Mouse (Mus musculus) CD4-positive, CD25-positive, alpha-beta regulatory T cell, adult 9 weeks (primary cell): ENCODE data around the gene Gstp1. TPM values are rescaled to one million over a fixed set of nuclear protein-coding genes. Genes with fewer than 3 reads are reported as not detected.

Experiments used
- polyA plus RNA-seq: library from polyadenylated mRNA; unstranded; fragments of 100-300 nt; shearing (Covaris generic); gene quantifications from one replicate; pipeline ENCODE4 v1.2.1, GENCODE M21; 2017

The Gstp1 gene
- polyA plus RNA-seq: 708 TPM

GRCm38 (mm10) chr19:4037788-4038232 is at the start of gene Gstp1:
Gstp1 (minus strand) TSS chr19:4037985.

DNA sequence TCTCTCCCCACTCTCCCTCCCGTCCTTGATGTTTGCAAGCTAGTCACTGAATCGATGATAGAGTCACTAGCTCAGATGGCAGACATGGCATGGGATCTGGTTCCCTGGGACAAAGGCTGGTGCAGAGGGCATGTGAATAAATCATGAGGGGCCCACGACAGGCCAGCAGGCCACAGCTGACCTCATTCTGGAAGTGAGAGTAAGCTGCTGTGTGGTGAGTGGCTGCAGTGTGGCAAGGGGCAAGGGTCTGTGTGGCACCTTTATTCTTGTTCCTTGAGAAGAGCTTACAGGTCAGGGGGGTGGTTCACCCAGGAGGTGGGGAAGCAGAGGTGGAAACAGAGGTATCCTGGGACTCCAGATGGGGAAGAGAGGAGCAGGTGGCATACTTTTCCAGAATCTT is 43.6 kb upstream of the Gstp1 start, which contains the start of gene Cabp2:
TSS of gene Cabp2 (plus strand) at position 185 of the 400 bp plus-strand sequence.

GRCm38 (mm10) chr19:4059069-4059740 is 21.4 kb upstream of the Gstp1 start, which contains the start of gene Gstp3:
Gstp3 (minus strand) TSS chr19:4059569.

DNA sequence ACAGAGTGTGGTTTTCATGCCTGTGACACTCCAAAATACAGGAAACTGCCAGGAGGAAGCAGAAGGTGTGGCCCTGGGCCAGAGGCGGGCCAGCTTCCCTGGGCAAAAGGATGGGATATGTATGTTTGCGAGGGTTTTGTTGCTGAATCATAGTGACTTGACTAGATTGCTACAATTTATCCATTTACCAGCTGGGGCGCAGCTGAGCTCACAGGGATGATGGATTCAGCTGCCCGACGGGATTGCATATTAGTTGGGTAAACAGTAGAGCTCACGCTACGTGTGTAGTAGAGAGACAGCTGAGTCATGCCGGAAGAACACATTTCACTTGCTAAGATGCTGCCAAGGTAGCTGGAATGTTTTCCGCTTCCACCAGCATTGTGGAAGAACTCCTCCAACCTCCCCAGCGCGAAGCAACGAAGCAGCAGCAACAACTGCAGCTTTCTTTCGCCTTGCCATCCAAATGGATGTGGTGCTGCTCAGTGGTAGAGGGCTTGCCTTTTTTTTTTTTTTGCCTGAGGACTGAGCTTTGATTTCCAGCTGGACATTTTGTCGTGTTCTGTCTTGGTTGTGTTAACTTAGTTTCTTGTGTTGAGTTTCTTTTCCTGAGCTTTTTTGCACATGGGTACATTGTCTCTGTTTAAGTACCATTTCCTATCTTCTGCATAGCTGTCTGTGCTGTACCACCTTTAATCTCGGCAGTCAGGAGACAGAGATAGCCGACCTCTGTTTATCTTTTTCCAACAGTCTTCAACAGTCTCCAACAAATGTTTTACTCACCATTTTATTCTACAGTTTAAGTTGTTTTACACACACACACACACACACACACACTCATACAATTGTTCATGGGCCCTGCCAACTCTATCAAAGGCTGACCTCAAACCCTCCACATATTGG is 8.4 kb upstream of the Gstp1 start, which contains the start of gene Gstp2:
TSS of gene Gstp2 (minus strand) at position 58 of the 900 bp plus-strand sequence.

DNA sequence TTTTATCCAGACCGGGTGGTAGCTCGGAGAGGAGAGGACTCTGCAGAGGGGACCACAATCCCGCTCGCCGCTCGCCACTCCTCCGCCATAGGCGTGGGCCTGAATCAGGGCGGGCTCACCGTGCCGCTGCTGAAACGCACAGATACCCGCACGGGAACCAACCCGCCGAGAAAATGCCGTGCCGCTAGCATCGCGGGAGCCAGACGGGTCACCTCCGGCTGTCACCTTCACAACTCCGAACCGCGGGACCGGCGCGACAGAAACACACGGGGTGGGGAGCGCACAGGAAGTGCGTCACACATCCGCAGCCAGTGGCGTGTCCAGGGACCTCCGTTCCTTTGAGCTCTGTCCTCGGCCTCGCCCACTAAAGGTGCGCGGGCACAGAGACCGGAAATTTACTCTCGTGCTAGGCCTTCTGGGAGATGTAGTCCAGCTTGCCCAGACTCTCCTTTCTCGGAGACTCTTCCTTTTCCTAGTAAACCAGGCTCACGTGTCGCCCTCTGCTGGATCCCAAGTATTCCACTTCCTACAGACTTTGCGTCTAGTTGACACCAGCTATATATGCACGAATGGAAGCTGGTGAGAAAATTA is 25.3 kb downstream of the Gstp1 start, which contains the start of gene Ndufv1:
TSS of gene Ndufv1 (minus strand) at position 375 of the 591 bp plus-strand sequence.

DNA sequence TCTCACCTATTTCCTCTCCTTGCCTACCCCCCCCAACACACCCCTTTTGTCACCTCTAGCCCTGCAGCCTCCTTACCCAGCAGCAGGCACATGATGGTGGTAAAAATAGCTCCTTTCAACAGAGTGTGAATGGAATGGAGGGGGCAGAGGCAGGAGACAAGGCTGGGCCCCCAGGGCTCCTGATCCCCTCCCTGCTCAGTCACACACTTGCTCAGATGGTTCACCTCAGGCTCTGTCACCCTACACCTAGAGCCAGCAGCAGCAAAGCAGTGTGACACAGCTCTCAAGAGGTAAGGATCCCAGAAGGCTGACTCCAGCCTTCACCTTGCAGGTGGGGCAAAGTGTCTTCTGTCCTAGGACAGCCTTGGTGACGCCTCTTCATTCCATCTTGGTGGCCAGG is 34.7 kb downstream of the Gstp1 start, which contains the start of gene Doc2g:
TSS of gene Doc2g (plus strand) at position 202 of the 400 bp plus-strand sequence.

GRCm38 (mm10) chr19:4000119-4000900 is 37.5 kb downstream of the Gstp1 start, which contains the start of the genes Nudt8 and Gm49405:
Nudt8 (plus strand) TSS chr19:4000580.
Gm49405 (plus strand) TSS chr19:4000626.

DNA sequence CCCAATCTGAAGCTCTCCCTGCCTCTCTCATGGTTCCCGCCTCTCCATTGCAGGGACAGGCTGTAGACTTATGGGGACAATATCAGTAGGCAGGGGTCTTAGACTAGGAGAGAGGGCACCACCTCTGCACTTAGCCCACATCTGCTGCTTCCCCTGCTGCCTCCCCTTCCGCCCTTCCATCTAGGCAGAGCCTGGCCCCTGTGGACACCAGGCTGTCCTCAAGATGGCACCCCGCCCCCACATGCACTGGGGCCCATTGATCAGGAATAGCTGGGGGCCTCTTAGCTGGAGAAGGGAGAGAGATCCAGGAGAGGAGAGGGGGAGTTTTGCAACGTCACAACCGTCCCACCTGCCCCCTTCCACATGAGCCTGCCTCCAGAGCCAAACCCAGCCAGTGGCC is 45.4 kb downstream of the Gstp1 start, which contains the start of gene Tbx10:
TSS of gene Tbx10 (plus strand) at position 337 of the 400 bp plus-strand sequence.

GRCm38 (mm10) chr19:3986334-3986733 is 51.5 kb downstream of the Gstp1 start, which contains the start of gene Acy3:
Acy3 (plus strand) TSS chr19:3986570.

Other genes with a start within 250 kb of the Gstp1 start
- gene Chka, start 186.2 kb downstream of the Gstp1 start, polyA plus RNA-seq: 2.1 TPM
- gene Tcirg1, start 130.9 kb downstream of the Gstp1 start, polyA plus RNA-seq: 63.1 TPM
- gene Ndufs8, start 125.2 kb downstream of the Gstp1 start, polyA plus RNA-seq: 259 TPM
- 0.29 TPM for gene Aldh3b1, start 108.2 kb downstream of the Gstp1 start, polyA plus RNA-seq
- 47.5 TPM for gene Unc93b1, start 102.8 kb downstream of the Gstp1 start, polyA plus RNA-seq
- gene Aldh3b3, start 79.3 kb downstream of the Gstp1 start, polyA plus RNA-seq: not detected
- gene Aldh3b2, start 65.7 kb downstream of the Gstp1 start, polyA plus RNA-seq: not detected
- gene Acy3, start 51.4 kb downstream of the Gstp1 start, polyA plus RNA-seq: 0.71 TPM
- gene Tbx10, start 45.2 kb downstream of the Gstp1 start, polyA plus RNA-seq: not detected
- gene Nudt8, start 37.4 kb downstream of the Gstp1 start, polyA plus RNA-seq: 9.1 TPM
- gene Gm49405, start 37.4 kb downstream of the Gstp1 start, polyA plus RNA-seq: 1.4 TPM
- 2.1 TPM for gene Doc2g, start 34.7 kb downstream of the Gstp1 start, polyA plus RNA-seq
- 169 TPM for gene Ndufv1, start 25.2 kb downstream of the Gstp1 start, polyA plus RNA-seq
- gene Gstp2, start 8.0 kb upstream of the Gstp1 start, polyA plus RNA-seq: 3.2 TPM
- 149 TPM for gene Gstp3, start 21.6 kb upstream of the Gstp1 start, polyA plus RNA-seq
- not detected for gene Cabp2, start 43.6 kb upstream of the Gstp1 start, polyA plus RNA-seq
- gene Cdk2ap2, start 59.2 kb upstream of the Gstp1 start, polyA plus RNA-seq: 1,029 TPM
- 346 TPM for gene Pitpnm1, start 62.0 kb upstream of the Gstp1 start, polyA plus RNA-seq
- gene Aip, start 87.9 kb upstream of the Gstp1 start, polyA plus RNA-seq: 228 TPM
- gene Gpr152, start 101.8 kb upstream of the Gstp1 start, polyA plus RNA-seq: not detected
- gene Cabp4, start 106.0 kb upstream of the Gstp1 start, polyA plus RNA-seq: 0.38 TPM
- 424 TPM for gene Coro1b, start 110.6 kb upstream of the Gstp1 start, polyA plus RNA-seq
- 1,706 TPM for gene Ptprcap, start 115.6 kb upstream of the Gstp1 start, polyA plus RNA-seq
- gene Rps6kb2, start 125.4 kb upstream of the Gstp1 start, polyA plus RNA-seq: 58.8 TPM
- gene Carns1, start 137.5 kb upstream of the Gstp1 start, polyA plus RNA-seq: 11.0 TPM
- gene Tbc1d10c, start 153.3 kb upstream of the Gstp1 start, polyA plus RNA-seq: 828 TPM
- 1,287 TPM for gene Ppp1ca, start 154.1 kb upstream of the Gstp1 start, polyA plus RNA-seq
- gene Rad9a, start 163.7 kb upstream of the Gstp1 start, polyA plus RNA-seq: 82.8 TPM
- gene Clcf1, start 176.3 kb upstream of the Gstp1 start, polyA plus RNA-seq: 39.2 TPM
- gene AC109138.7, start 176.4 kb upstream of the Gstp1 start, polyA plus RNA-seq: not detected
- gene Pold4, start 193.9 kb upstream of the Gstp1 start, polyA plus RNA-seq: 139 TPM
- gene Ssh3, start 231.2 kb upstream of the Gstp1 start, polyA plus RNA-seq: 1.5 TPM
- gene Ankrd13d, start 245.2 kb upstream of the Gstp1 start, polyA plus RNA-seq: 3.8 TPM